In the genomic region with DNA sequence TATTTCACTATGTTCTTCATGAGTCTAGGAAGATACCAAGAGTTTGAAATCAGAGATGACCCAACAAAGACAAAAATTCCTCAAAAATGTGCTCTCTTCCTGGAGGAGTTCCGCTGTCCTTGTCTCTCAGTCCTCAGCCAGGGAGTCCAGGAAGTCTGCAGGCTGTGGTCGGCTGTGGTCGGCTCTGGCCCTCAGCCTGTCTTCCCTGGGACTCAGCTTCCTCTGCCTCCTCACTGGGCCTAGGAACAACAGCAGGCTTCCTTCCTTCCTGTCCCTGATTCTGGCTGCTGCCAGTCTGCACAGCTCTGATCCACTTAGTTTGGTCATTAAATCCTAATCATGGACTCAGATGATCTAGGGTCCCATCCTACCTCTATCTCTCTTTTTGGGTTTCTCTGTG, we compare ENCODE assay signal across 9 mouse cellular contexts. TPM values are rescaled to one million over a fixed set of nuclear protein-coding genes. Genes with fewer than 3 reads are reported as not detected.
A peak's percentile ranks its signal among the peaks of the same experiment; 100 is the strongest.
DNase-seq lines count a peak whose midpoint lies in the region; ATAC-seq and TF ChIP-seq lines count a peak whose summit lies in the region.
"Had no signal": no experiment of that assay in that cellular context is flagged by ENCODE, and none has a peak within 500 bp of the region (broad histone marks: within the 10 kb centered on the region; RNA-seq: fewer than 3 reads in every experiment).

No protein-coding gene starts in this region.

- no peak for TF ChIP-seq CTCF in E14TG2a.4 (conservative IDR thresholded peaks at IDR 0.05; ENCODE audit: low read length)

- H3K27ac ChIP-seq in embryonic facial prominence, embryonic 10.5 days (replicated peaks) = peak overlapping the region; percentile 21; the same call in 1 of the 2 replicates
- H3K27ac ChIP-seq in intestine, embryonic 14.5 days (ENCODE audit: low read depth) = peak overlapping the region; percentile 18
- peak overlapping the region; percentile 90 for H3K27ac ChIP-seq in liver, embryonic 13.5 days
- no peak overlapping the region for H3K27ac ChIP-seq in hindbrain, embryonic 13.5 days

- no peak for ATAC-seq in intestine, embryonic 14.5 days (replicated peaks; ENCODE audit: low FRiP score, low TSS enrichment, low read depth)
- no peak for ATAC-seq in liver, embryonic 13.5 days (ENCODE audit: low read depth)
- ATAC-seq in hindbrain, embryonic 13.5 days (ENCODE audit: low FRiP score) = no peak

- H3K27me3 ChIP-seq in E14TG2a.4 (ENCODE audit: insufficient read depth, low read length) = no peaks in the 10 kb centered on the region
- H3K27me3 ChIP-seq in embryonic facial prominence, embryonic 10.5 days (replicated peaks; ENCODE audit: low read depth, poor library complexity, severe bottlenecking) = no peaks in the 10 kb centered on the region
- H3K27me3 ChIP-seq in intestine, embryonic 14.5 days (replicated peaks; ENCODE audit: control insufficient read depth, insufficient read depth, low read length) = no peaks in the 10 kb centered on the region
- no peaks in the 10 kb centered on the region for H3K27me3 ChIP-seq in liver, embryonic 13.5 days
- no peaks in the 10 kb centered on the region for H3K27me3 ChIP-seq in hindbrain, embryonic 13.5 days

- H3K36me3 ChIP-seq in E14TG2a.4 (ENCODE audit: insufficient read depth, low read length) = peaks cover 6% of the 10 kb centered on the region; the same call in 1 of the 2 replicates
- H3K36me3 ChIP-seq in embryonic facial prominence, embryonic 10.5 days (replicated peaks) = no peaks in the 10 kb centered on the region
- no peaks in the 10 kb centered on the region for H3K36me3 ChIP-seq in intestine, embryonic 14.5 days (ENCODE audit: control insufficient read depth, insufficient read depth, low read length)
- no peaks in the 10 kb centered on the region for H3K36me3 ChIP-seq in liver, embryonic 13.5 days
- H3K36me3 ChIP-seq in hindbrain, embryonic 13.5 days = no peaks in the 10 kb centered on the region

- H3K4me2 ChIP-seq in intestine, embryonic 14.5 days (ENCODE audit: low read length) = no peak overlapping the region
- H3K4me2 ChIP-seq in liver, embryonic 13.5 days = no peak overlapping the region
- no peak overlapping the region for H3K4me2 ChIP-seq in hindbrain, embryonic 13.5 days

- peak overlapping the region; percentile 20; the same call in 1 of the 2 replicates for H3K4me3 ChIP-seq in E14TG2a.4 (replicated peaks; ENCODE audit: low read length)
- no peak overlapping the region for H3K4me3 ChIP-seq in embryonic facial prominence, embryonic 10.5 days
- H3K4me3 ChIP-seq in intestine, embryonic 14.5 days (ENCODE audit: low read depth, low read length) = no peak overlapping the region
- H3K4me3 ChIP-seq in liver, embryonic 13.5 days (replicated peaks) = no peak overlapping the region
- H3K4me3 ChIP-seq in hindbrain, embryonic 13.5 days = no peak overlapping the region

- DNase-seq in embryonic facial prominence, embryonic 10.5 days (ENCODE audit: low spot score) = no peak
- DNase-seq in intestine, embryonic 14.5 days (ENCODE audit: low spot score) = no peak
- no peak for DNase-seq in liver, embryonic 13.5 days
- DNase-seq in ovary, postnatal 10 days (ENCODE audit: low spot score) = no peak
- DNase-seq in right cerebral cortex, postnatal 4 days = no peak
- DNase-seq in cerebellum, postnatal 25 days = no peak
- DNase-seq: layer of hippocampus, postnatal 36 days had no signal

- H3K4me1 ChIP-seq in E14TG2a.4 (replicated peaks; ENCODE audit: low read depth, low read length) = peaks cover 64% of the 10 kb centered on the region
- H3K4me1 ChIP-seq in embryonic facial prominence, embryonic 10.5 days = peaks cover 18% of the 10 kb centered on the region
- H3K4me1 ChIP-seq in intestine, embryonic 14.5 days (replicated peaks; ENCODE audit: control insufficient read depth, insufficient read depth, low read length) = no peaks in the 10 kb centered on the region
- peaks cover 77% of the 10 kb centered on the region for H3K4me1 ChIP-seq in liver, embryonic 13.5 days (replicated peaks)
- H3K4me1 ChIP-seq in hindbrain, embryonic 13.5 days (replicated peaks) = no peaks in the 10 kb centered on the region

- 60% methylated on average over 3 of the region's 3 CpGs for WGBS in embryonic facial prominence, embryonic 10.5 days
- WGBS in intestine, embryonic 14.5 days = 45% methylated on average over 3 of the region's 3 CpGs
- WGBS in liver, embryonic 13.5 days (ENCODE audit: insufficient replicate concordance) = 46% methylated on average over 3 of the region's 3 CpGs
- WGBS in hindbrain, embryonic 13.5 days = 75% methylated on average over 3 of the region's 3 CpGs

- no peaks in the 10 kb centered on the region for H3K9me3 ChIP-seq in E14TG2a.4 (ENCODE audit: low read length)
- no peaks in the 10 kb centered on the region for H3K9me3 ChIP-seq in embryonic facial prominence, embryonic 10.5 days
- H3K9me3 ChIP-seq in intestine, embryonic 14.5 days (ENCODE audit: control insufficient read depth, low read length) = no peaks in the 10 kb centered on the region
- no peaks in the 10 kb centered on the region for H3K9me3 ChIP-seq in liver, embryonic 13.5 days (replicated peaks)
- no peaks in the 10 kb centered on the region for H3K9me3 ChIP-seq in hindbrain, embryonic 13.5 days

- H3K9ac ChIP-seq in intestine, embryonic 14.5 days (ENCODE audit: low read length) = no peak overlapping the region
- H3K9ac ChIP-seq in liver, embryonic 13.5 days = peak overlapping the region; percentile 58; the same call in 1 of the 2 replicates
- no peak overlapping the region for H3K9ac ChIP-seq in hindbrain, embryonic 13.5 days

RNA-seq across cellular contexts. Expression of gene Bysl, which starts 44.0 kb away (rescaled TPM):
- polyA plus RNA-seq in embryonic facial prominence, embryonic 10.5 days (2016; fragmentation: Nextera tagmentation; extraction: Ambion mirVana) = 43.8 and 44.7 TPM in 2 replicates
- 25.7 and 27.4 TPM in 2 replicates for polyA plus RNA-seq in intestine, embryonic 14.5 days (2014; fragmentation: Nextera tagmentation; extraction: Ambion mirVana)
- polyA plus RNA-seq in liver, embryonic 13.5 days (2015; fragmentation: Nextera tagmentation; extraction: Ambion mirVana) = 28.0 and 28.4 TPM in 2 replicates
- 33.9 and 34.2 TPM in 2 replicates for polyA plus RNA-seq in hindbrain, embryonic 13.5 days (2015; fragmentation: Nextera tagmentation; extraction: Ambion mirVana)

RNA-seq across cellular contexts. Expression of gene Med20, which starts 44.1 kb away (rescaled TPM):
- 46.7 and 48.9 TPM in 2 replicates for polyA plus RNA-seq in embryonic facial prominence, embryonic 10.5 days (2016; fragmentation: Nextera tagmentation; extraction: Ambion mirVana)
- polyA plus RNA-seq in intestine, embryonic 14.5 days (2014; fragmentation: Nextera tagmentation; extraction: Ambion mirVana) = 45.2 and 48.2 TPM in 2 replicates
- polyA plus RNA-seq in liver, embryonic 13.5 days (2015; fragmentation: Nextera tagmentation; extraction: Ambion mirVana) = 26.0 and 26.1 TPM in 2 replicates
- polyA plus RNA-seq in hindbrain, embryonic 13.5 days (2015; fragmentation: Nextera tagmentation; extraction: Ambion mirVana) = 42.5 and 44.8 TPM in 2 replicates

RNA-seq across cellular contexts. Expression of gene Gm20517, which starts 44.1 kb away (rescaled TPM):
- 1.6 and 2.4 TPM in 2 replicates for polyA plus RNA-seq in embryonic facial prominence, embryonic 10.5 days (2016; fragmentation: Nextera tagmentation; extraction: Ambion mirVana)
- 1.6 and 1.8 TPM in 2 replicates for polyA plus RNA-seq in intestine, embryonic 14.5 days (2014; fragmentation: Nextera tagmentation; extraction: Ambion mirVana)
- 1.8 TPM in 2 replicates for polyA plus RNA-seq in liver, embryonic 13.5 days (2015; fragmentation: Nextera tagmentation; extraction: Ambion mirVana)
- polyA plus RNA-seq in hindbrain, embryonic 13.5 days (2015; fragmentation: Nextera tagmentation; extraction: Ambion mirVana) = 2.1 and 2.7 TPM in 2 replicates
